Mouse (Mus musculus) gastrocnemius, postnatal 4 days (tissue): Measurements from ENCODE around the gene Cdc42se1. TPM values are rescaled to one million over a fixed set of nuclear protein-coding genes. Genes with fewer than 3 reads are reported as not detected.

Source experiments
- DNase-seq, 2 experiments: peaks; one replicate each; pipeline ENCODE4 v3.0.0; 2021 to 2022; ENCODE audit warnings: low spot score in 2 of 2, mixed read lengths in 2 of 2
- total RNA-seq, 2 experiments: library from RNA; stranded (reverse); gene quantifications; 2 replicates each; pipeline ENCODE4 v1.2.3; 2021

Gene Cdc42se1
- total RNA-seq, 2 experiments from 2014 or later, result 48.1 to 49.2 TPM

DNA sequence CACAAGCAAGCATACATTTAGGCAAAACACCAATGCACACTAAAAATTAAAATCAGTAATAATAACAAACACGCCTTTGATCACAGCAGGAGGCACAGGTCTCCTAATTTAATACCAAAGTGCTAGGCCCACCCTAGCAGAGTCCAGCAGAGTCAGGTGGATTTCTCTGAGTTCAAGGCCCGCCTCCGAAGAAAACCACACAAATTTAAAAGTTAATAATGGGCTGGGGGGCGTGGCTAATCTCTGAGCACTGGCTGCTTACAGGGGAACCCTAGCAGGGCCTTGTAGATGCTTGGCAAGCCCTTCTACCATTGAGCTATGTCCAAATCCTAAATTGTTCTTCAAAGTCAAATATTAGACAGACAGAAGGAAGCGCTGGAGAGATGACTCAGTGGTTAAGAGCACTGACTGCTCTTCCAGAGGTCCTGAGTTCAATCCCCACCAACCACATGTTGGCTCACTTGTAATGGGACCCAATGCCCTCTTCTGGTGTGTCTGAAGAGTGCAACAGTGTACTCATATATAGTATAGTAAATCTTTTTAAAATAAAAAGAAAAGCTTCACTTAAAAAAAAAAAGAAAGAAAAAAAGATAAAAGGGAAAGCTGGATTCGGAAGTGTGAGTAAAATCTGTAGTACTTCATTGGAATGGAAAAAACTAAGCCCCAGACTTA lies 9.9 kb upstream of the Cdc42se1 start:
- DNase-seq, result no peak

DNA sequence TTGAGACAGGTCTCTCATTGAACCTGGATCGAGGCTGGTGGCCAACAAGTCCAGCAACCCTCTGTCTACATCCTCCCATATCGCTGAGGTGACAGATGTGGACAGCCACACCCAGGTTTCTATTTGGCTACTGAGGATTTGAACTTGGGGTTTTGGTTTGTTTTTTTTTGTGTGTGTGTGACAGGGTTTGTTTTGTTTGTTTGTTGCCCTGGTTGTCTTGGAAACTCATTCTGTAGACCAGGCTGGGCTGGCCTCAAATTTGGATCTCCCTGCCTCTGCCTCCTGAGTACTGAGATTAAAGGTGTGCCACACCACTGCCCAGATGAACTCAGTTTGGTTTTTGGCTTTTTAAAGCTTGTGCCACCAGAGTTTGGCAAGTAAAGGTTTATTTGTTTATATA lies 5.5 kb upstream of the Cdc42se1 start:
- DNase-seq, result no peak

DNA sequence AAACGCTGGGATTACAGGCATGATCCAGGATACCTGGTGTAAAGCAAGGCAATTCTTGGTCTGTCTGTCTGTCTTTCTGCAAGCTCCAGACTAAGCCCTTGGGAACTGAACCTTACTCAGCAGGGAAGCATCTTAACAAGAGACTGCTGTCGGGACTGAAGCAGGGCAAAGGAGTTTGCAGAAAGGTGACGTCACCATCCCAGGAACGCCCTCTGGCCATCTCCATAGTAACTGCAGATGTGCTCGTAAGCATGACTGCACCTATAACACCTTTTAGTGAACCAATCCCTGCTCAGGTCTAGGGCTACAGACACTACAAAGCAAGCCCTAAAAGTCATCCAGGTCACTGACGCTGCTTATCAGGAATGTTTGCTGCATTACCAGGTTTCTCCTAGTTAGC lies 4.2 kb upstream of the Cdc42se1 start:
- DNase-seq, result no peak

DNA sequence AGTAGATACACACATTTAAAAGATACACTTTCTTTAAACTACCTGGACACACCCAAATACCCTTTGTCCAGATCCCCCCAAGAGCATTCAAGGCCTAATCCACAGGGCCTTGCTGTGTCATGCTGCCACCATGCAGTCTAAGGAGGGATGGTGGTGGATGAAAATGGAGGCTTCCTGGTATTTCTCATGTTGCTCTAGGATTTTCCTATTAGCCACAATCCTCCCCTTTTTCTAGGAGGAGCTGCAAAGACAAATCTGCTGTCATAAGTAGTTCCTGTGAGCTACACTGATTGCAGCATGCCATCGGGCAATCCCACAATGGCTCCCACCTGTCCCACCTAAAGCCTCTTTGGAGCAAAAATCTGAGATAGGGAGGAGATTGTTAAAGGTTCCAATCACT lies 1.3 kb upstream of the Cdc42se1 start:
- no peak for DNase-seq

DNA sequence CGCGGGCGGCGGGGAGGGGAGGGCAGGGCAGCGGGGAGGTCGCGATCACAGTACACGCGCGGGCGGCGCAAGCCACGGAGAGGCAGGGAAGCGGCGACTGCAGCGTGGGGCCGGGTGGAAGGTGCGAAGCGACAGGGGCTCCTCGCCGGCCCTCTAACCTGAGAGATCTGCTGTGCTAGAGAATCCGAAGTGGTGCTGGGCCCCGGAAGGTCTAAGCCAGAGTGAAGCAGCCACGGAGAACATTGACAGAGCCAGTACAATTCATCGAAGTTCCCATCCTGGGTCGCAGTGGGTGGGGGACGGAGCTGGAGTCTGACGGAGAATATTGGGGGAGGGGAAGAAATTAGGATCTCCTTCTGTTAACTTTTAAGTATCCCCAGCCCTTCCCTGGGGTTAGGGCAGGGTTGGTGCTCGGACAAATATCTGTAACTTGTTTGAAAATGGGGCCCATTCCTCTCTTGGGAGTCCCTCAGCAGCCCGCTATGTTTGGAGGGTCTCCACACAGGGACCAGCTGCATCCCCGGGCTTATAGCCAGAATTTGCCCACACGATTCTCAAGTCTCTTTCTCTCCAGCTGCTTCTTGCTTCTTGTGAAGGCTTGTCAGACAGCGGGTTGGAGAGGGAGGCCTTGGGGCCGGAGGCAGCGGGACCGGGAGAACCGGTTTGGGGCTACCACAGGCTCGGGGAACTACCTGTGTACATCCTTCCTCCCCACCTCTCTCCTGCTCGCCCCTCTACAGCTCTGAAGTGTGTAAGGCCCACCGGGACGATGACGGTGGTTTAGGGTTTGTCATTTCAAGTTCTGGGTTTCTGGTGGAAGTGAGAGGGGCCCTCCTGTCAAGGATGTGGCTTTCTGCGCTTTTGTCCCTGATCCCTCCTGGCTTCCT lies 605 bp downstream of the Cdc42se1 start:
- DNase-seq, result peak in 1 of 2 experiments; percentile 45

DNA sequence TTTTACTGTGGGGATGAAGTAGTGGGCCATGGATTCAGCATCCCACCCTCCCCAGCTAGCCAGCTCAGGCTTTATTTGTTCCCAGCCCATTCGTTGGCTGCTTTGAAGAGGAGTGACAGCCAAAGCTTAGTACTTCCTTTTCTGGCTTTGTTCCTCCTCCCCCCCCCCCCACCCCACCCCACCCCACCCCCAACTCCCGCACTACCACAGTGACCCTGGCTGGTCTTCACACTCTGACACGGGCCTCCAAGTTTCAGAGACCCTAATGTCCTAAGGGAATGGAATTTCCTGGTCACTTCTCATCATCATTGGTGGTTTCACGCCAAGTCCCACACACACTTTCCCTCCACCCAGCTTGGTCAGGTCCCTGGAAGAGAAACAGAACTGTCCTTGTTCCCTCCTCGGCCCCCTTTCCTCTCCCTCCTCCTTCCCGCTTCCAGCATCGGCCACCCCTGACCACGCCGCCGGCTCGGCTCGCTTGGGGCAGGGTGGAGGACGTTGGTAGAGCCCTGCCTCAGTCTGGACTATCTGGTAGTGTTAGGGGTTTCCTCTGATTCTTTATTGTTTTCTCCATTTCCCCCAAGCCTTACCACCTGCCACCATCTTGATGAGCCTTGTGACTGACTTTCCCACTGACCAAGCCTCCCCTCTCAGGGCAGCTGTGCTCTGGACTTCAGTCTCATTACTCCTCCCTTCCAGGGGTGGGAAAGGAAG lies 1.4 kb downstream of the Cdc42se1 start:
- DNase-seq, result peak in 1 of 2 experiments; percentile 58

DNA sequence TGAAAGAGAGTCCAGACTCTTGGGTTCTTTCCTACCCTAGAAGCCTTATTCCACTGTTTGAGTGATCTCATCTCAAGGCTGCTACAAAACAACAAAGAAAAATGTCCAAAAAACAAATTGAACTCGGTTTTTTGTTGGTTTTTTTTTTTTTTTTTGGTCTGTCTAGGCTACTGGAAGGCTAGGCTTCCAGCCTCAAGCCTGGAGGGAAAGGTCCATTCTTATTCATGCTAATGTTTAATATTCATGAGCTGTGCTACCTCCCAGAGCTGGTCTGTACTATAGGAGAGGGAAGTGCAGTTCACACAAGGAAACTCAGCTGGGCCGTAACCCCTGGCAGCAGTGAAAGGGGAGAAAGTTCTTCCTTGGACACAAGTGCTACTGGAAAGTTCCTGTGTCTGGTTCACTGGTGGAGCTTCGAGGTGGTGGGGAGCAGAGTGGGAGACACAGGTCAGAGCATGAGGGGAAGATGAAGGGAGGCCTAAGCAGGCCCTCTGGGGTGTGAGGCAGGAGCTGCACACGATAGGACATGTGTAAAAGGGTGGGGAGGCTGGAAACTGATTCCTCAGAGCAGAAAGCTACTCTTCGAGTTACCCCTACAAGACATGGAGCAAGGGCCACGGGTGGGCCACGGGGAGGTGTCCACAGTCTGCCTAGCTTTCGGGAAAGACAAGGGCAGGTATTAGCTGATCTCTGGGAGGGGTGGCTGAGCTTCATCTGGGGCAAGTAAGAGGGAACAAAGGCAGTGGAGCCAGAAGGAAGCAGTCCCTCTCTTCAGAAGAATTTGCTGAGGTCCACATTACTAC lies 2.2 kb downstream of the Cdc42se1 start:
- no peak for DNase-seq

DNA sequence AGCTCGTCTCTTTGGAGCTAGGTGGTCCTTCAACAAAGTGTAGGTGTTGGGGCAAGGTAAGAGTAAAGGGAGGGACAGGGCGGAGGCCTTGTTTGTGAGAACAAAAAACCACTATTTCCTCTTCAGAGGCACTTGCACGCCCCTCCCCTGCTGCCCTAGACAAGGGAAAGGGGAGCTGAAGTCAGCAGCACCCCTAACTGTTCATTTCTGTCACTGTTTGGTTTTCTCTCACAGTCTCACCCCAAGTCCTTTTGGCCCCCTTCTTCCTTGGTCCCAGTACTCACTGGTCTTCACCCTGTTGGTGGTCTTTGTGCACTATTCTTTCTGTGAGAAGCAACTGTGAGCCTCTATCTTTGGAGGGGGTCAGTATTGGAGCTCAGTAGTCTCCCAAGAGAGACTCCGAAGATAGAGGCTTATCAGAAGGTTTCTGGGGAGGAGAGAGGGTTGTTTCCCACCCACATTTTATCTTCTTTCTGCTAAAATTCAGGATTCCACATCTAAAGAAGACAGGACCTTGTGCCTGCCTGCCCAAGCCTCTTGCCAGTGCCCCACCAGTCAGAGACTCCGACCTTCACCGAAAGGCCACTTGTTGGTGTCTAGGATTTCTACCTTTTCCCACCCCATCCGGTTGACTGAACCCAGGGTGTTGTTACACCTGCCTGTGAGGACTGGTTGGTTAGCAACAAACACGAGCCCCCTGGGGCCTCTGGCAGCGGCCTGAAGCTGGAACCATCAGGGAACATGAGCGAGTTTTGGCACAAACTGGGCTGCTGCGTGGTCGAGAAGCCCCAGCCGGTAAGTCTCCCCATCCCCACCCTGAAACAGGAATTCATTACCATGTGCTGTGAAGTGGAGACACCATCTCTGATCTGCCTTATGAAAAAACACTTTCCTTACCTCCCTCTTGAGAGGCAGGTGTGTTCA lies 3.0 kb downstream of the Cdc42se1 start, which contains the start of gene Mllt11:
Mllt11 (minus strand) TSS at position 874 of the 924 bp plus-strand sequence.
- no peak for DNase-seq

DNA sequence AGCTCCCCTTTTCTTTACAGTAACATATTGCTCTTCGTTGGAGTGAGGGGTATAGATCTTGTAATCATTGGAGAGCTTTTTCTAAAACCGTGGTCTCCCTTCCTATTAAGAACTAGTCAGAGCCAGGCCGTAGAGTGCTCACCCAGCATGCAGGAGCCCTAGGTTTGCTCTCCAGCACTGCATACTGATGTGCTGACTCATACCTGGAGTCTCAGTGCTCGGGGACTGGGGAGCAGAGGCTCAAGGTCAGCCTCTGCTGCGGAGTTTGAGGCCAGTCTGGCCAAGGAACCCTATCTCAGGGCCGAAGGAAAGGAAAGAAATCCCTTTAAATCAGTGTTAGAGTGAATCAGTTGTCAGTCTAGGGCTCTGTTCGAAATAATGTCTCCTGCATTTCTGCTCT lies 4.2 kb downstream of the Cdc42se1 start:
- DNase-seq, result no peak

DNA sequence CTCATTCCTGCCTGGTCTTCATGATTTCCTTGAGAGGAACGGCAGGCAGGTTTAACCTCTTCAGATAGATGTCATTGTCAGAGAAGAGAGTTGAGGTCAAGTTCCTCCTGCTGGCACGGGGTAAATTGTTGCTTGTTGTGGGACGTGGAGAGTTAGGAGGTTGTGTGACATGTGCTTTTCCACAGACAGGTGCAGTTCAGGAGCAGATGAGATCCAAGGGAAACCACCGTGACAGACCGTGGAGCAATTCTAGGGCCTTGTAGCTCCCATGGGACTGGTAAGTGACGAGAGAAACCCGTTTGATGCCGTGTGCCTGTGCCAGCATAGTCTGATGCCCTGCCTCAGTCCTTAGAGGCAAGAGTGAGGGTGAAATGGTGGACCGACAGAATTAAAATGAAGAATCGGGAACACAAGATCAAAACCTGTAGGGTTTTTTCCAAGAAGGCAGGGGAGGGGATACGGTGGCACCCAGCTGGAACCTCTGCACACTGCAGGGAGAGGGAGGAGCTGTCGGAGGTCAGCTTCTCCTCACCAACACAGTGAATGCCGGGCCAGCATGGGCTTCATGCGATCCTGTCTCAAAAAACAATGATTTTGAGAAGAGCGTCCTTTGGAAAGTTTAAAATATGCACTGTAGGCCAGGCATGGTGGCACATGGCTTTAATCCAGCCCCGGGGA lies 4.9 kb downstream of the Cdc42se1 start:
- DNase-seq, result no peak

DNA sequence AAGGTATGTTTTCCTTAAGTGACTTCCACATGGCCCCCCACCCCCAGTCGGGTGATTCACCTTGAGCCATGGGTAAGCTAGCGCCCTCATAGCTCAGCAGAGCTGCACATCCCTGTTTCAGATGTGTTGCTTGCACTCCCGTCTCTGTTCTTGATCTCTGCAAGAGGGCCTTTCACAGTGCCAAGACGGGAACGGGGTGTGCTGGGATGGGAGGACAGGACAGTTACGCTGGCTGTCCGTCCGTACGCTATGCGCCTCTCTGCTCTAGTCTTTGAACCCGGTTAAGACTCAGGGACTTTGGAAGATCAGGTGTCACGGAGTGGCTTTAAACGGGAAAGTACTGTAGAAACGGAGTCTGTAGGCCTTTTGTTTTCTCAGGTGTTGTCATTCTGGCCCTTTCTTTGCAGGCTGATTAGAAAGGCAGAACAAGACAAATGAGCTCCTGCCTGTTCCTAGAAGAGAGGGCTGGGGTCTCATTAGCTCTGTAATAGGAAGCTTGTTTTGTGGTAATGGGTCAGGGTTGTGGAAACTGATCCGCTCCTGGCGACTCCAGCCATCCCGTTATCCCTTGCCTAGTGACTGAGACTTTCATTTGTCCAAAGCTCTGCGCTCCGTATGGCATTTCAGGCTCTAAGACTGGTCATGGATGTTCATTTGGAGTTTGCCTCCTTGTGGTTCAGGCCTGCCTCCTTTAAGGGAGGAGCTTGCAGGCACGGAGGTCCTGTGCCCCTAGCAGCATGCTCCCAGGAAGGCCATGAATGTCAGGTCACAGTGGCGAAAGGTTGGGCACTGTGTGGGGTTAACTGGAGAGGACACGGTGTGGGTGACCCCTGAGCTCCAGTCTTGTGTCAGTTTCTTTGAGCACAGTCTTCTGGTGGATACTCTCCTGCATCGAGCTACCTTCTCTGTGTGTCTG lies 7.1 kb downstream of the Cdc42se1 start:
- no peak for DNase-seq

DNA sequence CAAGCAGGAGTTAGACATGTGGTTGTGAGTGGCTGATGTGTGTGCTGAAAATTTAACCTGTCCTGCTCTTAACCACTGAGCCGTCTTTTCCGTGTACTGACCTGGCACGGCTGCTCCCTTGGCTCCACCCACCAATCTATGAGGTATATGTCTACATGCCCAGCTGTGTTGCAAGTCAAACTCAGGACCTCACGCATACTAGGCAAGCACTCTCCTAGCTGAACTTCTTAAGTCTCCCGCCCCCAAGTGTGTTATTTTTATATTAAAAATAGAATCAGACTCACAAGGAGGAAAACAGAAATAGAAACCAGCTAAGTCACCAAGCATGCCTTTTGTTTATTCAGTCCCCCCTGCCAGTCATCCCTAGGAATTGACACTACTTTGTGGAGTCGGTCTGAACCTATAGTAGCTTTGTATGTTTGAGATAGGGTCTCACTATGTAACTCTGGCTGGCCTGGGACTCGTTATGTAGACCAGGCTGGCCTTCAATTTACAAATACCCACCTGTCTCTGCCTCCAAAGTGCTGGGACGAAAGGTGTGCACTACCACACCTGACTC lies 9.1 kb downstream of the Cdc42se1 start:
- DNase-seq, result no peak

DNA sequence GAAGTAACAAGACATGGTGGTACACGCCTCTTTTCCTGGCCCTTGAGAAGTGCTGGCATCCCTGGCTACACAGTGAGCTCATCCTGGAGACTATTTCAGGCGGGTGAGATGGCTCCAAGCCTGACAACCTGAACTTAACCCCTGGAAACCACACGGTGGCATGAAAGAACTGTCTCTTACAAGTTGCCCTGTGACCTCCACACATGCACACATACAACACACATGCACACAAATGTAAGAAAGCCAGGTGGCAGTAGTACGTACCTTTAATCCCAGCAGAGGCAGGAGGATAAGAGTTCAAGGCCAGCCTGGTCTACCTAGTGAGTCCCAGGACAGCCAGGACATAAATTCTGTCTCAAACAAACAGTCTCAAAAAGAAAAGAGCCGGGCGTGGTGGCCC lies 10.5 kb downstream of the Cdc42se1 start:
- no peak for DNase-seq

DNA sequence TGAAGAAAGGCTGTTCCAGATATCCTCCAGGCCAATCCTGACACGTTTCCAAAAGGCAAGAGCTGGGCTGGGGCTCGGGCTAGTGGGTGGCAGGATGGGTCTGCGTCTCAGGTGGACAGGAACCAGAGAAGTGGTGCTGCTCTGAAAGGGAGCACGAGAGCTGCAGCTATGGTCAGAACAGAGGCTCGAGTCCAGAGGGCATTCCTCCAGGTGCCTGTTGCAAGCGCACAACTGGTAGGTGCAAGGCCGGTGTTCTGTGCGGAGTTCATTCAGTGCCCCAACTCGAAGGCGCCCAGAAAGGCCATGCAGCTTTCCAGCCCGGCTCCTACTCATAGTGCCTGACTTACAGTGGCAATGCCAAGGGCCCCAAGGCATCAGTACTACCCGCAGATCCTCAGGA lies 11.4 kb downstream of the Cdc42se1 start:
- no peak for DNase-seq

DNA sequence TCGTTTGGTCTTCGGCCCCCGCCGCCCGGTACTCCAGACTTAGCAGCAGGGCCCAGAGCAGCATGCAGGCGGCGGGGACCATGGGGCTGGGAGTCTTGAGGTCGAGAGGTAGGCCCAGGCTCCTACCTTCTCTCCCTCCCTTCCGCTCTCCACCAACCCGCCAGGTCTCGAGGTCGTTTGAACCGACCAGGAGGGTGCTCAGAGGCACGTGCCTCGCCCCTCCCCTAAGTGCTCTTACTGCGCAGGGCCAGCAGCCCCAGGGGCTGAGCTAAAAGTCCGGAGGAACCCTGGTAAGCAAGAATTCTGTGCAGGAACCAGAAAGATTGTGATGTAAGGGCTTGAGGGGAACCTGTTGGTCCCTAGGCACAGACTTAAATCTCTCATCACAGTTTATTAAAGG lies 12.4 kb downstream of the Cdc42se1 start:
- no peak for DNase-seq

DNA sequence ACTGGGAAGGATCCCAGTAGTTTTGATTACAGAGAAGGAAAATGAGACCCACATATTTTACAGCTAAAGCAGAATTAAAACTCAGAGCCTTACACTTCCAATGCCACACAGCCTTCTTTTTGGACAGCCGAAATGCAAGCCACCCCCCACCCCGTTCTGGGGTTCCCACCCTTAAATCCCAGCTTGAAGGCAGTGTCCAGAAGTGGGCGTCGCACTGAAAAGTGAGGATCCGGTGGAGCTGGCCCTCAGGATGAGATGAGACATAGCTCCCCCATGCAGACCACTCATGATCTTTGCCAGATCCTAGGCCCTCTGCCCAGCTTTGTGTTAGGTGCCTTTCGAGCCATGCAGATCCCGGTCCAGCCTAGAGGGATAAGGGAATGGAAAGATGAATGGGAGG lies 13.0 kb downstream of the Cdc42se1 start, which contains the start of gene Gm128:
Gm128 (minus strand) TSS at position 101 of the 400 bp plus-strand sequence.
- no peak for DNase-seq

DNA sequence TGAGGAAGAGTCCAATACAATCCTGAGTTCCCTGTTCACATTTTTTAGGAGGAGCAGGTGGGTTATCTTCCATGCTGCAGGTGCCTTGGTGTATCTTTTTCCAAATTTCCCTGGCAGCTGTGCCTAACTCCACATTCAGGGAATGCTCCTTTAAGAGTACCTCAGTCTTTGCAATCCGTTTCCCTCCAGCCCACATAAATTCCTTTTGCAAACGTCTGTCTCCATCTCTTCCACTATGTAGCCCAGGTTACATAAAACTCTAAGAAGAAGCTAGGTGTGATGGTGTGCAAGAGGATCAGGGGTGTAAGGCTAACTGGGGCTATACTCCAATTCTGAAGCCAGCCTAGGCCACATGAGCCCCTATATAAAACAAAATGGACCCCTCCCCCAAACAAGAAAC lies 14.6 kb downstream of the Cdc42se1 start:
- DNase-seq, result no peak
